Mouse (Mus musculus) left cerebral cortex, postnatal 14 days (tissue): ENCODE measurements around the gene Cyp2r1. TPM values are rescaled to one million over a fixed set of nuclear protein-coding genes. Genes with fewer than 3 reads are reported as not detected.
"Not testable (repeated sequence)": the region's sequence is repeated elsewhere in the genome, so short reads cannot be mapped to it uniquely, and the experiment has no call there.

Experiments
- DNase-seq, 2 experiments: peaks; one replicate each; pipeline ENCODE4 v3.0.0; 2021 to 2022; ENCODE audit warnings: low spot score in 2 of 2, mixed read lengths in 1 of 2
- intact Hi-C: fragments of 180-260 bp; cut with DNase I; formaldehyde crosslinking; loops from one replicate; pipeline ENCODE4 v1.15.1; 2025
- long read RNA-seq, 2 experiments: library from polyadenylated mRNA; stranded (forward); transcript quantifications; one replicate each; pipeline ENCODE4 v2.0.0; 2021
- total RNA-seq, 2 experiments: library from RNA; stranded (reverse); gene quantifications; 2 replicates each; pipeline ENCODE4 v1.2.3; 2021

The Cyp2r1 gene
- total RNA-seq = 1 to 10 TPM; 1.4 TPM
- long read RNA-seq, experiment 1 = 0 reads
- long read RNA-seq, experiment 2 = 0 reads

DNA sequence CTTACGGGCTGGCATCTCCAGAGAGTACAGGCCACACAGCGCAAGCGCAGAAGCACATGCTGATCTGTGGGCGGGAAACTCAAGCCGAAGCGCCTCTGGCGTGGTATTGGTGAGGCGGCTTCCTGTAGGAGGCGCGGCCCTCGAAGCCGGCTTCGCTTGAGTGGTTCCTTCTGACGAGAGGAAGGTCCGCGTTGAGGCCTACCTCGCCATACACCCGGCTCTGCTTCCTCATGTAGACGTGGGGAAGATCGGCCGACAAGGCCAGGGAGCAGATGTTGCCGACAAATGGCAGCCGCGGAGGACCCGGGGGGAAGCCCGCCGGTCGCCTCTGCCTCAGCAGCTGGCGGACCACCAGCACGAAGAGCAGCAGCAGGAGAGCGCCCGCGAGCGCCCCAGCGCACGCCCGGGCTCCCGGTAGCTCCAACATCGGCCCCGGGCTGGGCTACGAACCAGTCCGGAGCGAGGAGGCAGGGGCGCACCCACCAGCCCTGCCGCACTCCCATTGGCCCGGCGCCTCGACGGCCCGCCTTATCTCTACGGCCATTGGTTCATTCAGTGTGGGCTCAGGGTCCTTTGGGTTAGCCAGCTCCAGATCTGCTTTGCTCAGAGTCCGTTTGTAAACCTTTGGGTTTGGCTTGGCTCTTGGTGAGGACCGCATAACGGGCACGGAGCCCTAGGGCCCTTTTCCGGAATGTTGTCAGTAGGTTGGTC, at the start of gene Cyp2r1:
Gene Cyp2r1 (minus strand): TSS at position 442 of the 711 bp plus-strand sequence.
- DNase-seq = peak; percentile 87 to 89
- intact Hi-C loops = no loop called here

DNA sequence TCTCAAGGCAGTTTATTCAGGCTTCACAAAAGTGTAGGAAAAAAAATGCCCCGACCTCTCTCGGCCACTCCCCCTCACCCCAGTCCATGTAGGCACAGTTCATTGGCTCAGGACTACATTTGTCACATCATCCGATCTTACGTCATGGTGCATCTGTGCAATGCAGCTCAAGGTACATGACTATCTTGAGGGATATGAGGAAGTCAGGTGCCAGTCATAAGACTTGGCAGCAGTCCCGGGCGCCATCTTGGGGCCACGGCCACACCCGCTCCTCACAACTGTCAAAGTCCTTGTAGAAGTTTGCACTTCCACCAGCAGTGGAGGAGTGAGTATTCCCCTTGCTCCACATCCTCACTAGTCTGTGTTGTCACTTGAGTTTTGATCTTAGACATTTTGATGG, 31.6 kb upstream of the Cyp2r1 start:
- DNase-seq, intact Hi-C loops: not testable (repeated sequence)

DNA sequence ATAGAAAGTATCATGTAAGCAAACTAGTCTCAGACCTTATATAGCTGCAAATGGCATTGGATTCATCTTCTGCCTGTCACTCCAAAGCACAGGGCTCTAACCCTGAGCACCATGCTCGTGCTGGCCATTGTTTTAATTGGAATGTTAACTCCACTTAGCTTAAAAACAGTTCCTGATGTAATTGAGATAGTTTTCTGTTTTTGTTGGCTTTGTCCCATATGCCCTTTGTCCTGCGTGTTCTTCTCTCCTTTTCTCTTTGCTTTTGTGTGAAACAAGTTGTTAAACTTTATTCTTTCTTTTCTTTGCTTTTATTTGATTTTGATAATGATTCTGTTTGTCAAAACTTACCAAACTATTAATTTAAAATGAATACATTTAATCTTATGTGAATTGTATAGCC, 19.7 kb upstream of the Cyp2r1 start:
- intact Hi-C loops = loop anchor here (5.0 kb wide), 2 partner anchors 90 to 135 kb away; partner anchors contain the start of gene Calcb
- DNase-seq = no peak

DNA sequence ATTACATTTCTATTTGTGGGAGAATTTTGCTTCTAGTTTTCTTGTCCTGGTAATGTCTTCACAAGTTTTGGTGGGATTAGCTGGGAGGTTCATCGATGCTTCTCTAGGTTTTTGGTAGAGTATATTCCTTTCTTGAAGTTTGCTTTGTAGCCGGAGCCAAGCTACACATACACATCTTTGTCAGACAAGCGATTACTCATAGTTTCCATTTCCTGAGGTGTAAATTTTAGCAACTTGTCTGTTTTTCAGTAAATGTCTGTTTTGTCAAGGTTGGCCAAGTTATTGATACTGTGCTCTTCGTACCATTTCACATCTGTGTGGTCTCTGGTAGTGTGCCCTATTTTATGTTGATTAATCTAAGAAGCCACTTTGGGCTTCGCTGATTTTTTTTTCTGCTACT, 18.4 kb upstream of the Cyp2r1 start:
- intact Hi-C loops = loop anchor here (2.0 to 5.0 kb wide), 3 partner anchors 56 to 136 kb away; partner anchors contain the start of genes Calca and Calcb
- DNase-seq = no peak

DNA sequence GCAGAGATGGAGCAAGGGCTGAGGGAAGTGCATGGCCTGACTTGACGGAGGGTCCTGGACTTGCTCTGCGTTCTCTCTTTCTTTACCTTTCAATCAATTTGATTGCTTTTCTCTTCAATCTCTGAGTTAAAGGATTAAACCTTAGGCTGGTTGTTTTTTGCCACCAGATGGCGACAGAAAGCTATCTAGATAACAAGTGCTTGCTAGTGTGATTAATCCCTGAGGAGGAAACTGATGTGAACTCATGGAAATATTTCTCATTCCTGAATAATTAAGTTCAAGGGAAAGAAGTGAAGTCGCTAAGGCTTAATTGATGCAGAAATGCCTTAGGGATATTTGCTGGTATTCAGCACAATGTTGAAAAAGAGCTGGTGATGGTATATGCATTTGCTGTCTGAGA, 17.7 kb upstream of the Cyp2r1 start:
- peak; percentile 68 to 81 for DNase-seq
- intact Hi-C loops = loop anchor here (1.0 to 5.0 kb wide), 4 partner anchors 56 to 237 kb away; partner anchors contain the start of genes Calca and Calcb

DNA sequence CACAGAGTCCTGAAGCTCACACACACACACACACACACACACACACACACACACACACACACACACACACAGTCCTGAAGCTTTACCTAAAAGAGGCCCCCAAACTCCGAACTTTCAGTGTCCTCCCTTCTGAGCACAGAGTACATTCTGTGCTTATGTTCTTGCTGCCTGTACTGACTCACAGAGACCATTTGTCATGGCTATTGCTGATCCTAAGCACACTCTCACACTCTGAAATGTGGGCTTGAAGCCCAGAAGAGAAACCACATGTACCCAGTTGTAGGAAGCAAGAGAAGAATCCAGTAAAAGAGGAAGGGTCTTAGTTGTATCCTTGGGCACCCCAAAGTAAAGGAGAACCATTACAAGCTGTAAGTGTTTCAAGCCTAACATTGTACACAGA, 14.9 kb upstream of the Cyp2r1 start:
- peak in 1 of 2 experiments; percentile 23 for DNase-seq
- intact Hi-C loops = no loop called here

DNA sequence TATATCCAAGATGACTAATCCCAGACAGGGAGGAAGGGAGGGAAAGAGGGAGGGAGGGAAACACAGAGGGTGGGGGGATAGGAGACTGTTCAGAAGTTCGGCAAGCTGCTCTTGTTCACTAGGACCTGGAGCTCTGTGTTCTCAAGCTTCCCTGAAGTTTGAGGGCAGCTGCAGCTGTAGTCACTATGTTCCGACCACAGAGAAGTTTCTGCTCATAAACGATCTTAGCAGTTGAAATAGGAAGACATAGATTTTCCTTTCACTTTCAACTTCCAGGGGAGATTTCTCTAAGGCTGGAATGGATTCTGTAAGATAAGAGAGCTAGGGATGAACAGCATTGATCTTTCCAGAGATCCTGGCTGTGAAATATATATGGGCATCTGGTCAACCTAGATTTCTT, 14.2 kb upstream of the Cyp2r1 start:
- DNase-seq = no peak
- intact Hi-C loops = no loop called here

DNA sequence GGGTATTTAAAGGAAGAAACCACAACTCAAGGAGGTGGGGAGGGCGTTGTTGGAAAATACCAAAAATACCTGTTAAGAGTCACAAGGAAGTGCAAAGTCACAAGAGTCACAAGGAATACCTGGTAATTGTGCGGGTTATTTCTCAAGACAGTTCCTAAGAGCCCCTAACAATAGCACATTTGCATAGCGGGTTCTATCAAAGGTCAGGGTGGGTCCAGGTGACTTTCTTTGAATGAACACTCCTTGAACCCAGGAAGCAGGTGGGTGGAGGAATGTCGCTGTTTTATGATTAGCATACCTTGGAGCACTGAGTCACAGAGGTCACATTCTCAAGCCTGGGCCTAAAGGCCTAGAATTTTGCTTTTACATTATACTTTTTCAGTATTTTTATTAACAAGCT, 11.1 kb upstream of the Cyp2r1 start:
- DNase-seq, intact Hi-C loops: not testable (repeated sequence)

DNA sequence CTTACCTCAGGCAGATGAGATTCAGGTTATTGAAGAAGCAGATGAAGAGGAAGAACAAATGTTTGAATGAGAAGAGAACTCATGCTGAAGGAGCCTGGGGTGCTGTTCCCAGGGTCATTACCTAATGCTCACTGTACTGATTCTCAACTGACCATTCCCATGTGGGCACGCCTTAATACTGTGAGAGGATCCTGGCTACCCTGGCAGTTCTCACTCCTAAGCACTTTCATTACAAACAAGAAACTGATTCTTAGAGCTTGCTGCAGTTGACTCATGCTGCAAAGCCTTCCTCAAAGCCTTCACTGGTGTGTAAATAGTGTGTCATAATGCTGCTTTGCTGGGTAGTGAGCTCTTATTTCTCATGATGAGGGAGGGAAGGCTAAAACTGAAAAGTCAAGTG, 26.6 kb downstream of the Cyp2r1 start:
- DNase-seq = no peak
- intact Hi-C loops = no loop called here

DNA sequence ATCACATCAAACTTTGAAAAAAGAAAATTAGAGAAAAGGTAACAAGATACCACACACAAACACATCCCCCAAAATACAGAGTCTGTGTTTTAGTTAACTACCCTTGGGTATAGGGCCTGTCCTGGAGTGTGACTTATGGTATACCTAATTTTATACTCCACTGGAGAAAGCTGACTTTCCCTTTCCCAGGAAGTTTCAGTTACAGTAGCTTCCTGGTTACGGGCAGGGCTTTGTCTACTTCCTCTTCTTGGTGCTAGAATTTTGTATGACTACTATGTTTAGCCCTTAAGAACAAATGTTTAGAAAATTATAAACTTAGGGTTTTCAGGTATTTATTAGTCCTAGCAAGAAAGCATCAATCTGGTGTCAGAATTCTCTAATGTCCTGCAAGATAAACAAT, 36.5 kb downstream of the Cyp2r1 start:
- intact Hi-C loops = no loop called here
- DNase-seq = no peak

DNA sequence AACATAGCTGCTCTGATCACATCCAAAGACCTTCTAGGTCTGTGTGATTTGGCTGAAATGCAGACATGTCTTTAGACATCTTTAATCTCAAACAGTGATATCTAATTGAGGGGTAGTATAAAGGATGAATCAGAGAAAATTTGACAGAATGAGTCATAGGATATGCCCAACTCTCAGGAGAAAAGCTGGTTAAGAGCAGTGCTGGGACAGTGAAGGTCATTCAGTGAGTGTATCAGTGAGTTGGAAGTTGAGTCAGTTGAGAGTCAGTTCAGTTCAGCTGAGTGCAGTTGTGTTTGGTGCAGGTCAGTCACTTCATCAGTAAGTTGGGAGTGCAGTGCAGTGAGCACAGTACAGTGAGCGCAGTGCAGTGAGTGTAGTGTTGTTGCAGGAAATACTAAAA, 42.6 kb downstream of the Cyp2r1 start:
- intact Hi-C loops = no loop called here
- no peak for DNase-seq

DNA sequence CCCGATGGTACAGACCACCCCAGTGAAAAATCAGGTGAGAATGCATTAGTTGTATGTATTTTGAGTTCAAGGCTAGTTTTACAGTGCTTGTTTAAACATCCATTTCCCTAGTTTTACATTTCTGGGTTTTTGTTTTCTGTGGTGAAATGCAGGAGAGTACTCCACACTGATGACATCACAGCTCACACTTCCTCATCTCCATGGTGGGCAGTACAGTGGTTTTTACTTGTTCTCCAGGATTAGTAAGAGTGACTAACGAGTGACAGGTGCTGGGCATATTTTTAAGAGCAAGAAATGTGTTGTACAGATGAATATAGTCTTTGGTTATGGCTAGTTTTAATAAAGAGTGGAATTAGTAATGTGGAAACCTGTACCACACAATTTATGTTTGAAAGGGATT, 53.9 kb downstream of the Cyp2r1 start:
- intact Hi-C loops = no loop called here

More for the DNA sequence above, 53.9 kb downstream of the Cyp2r1 start:
- no peak for DNase-seq

Other genes with a start within 250 kb of the Cyp2r1 start
- gene Pde3b, start 147.7 kb downstream of the Cyp2r1 start, total RNA-seq = 1 to 10 TPM; 7.4 to 8.0 TPM
- gene Calca, start 73.4 kb upstream of the Cyp2r1 start, total RNA-seq = 1 to 10 TPM; 1.8 to 2.3 TPM
- gene Calcb, start 155.7 kb upstream of the Cyp2r1 start, total RNA-seq = under 1 TPM in 1 of 2 experiments, not detected in 1; 0.72 TPM
- 1 to 10 TPM; 1.7 to 2.2 TPM for gene Insc, start 180.7 kb upstream of the Cyp2r1 start, total RNA-seq